Mouse (Mus musculus) testis, adult 2 months (tissue): ENCODE measurements around the gene Spi1.

Source experiments
- CTCF ChIP-seq: fragments of 200-500 bp; IDR thresholded peaks from 2 replicates; pipeline ENCODE4 v1.5.1; 2012; ENCODE audit warnings: low read depth, mild to moderate bottlenecking, inconsistent platforms, low read length, moderate library complexity; ENCODE audit not compliant: control insufficient read depth, insufficient read depth, insufficient replicate concordance
- POLR2A ChIP-seq: fragments of 200-500 bp; IDR thresholded peaks from 2 replicates; pipeline ENCODE4 v1.6.1; 2012; ENCODE audit warnings: low read depth, mild to moderate bottlenecking, inconsistent platforms, low read length, moderate library complexity; ENCODE audit not compliant: control insufficient read depth

GRCm38 (mm10) chr2:91053934-91054382, 28.2 kb upstream of the Spi1 start, which contains the start of gene Psmc3:
- TF ChIP-seq POLR2A: peak; percentile 92
- no peak for TF ChIP-seq CTCF
